Mouse (Mus musculus): ENCODE results near the gene Dclk3.

Dclk3 gene

DNA sequence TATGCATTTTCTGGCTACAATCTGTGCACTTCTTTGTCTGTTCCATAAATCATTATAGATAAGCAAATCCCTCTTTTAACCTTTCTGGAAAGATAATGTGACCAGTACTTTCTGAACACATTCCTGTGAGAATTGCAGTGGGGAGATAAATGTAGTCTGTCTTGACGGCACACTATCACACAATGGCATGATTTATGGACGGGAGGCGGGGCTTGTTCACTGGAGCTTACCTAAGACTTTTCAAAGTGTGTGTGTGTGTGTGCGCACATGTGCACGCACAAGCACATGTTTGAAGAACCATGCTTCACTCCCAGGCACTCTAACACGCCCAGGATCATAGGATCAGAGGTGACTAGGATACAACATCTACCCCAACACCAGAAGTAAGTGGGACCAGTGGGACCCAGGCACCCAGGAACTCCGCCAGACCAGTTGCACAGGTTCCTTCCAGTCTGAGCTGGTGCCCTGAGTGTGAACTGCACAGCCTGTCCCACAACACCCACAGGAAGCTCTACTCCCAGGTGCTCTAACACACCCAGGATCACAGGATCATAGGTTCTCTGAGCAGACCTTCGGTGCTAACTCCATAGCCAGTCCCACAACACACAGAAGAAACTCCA is 96.7 kb downstream of the Dclk3 start:
- no peaks in the 10 kb centered on the region for H3K27me3 ChIP-seq (ENCODE audit: insufficient read depth, low read length)
- TF ChIP-seq POU5F1 (IDR thresholded peaks at IDR 0.05; ENCODE audit: borderline replicate concordance, low read length) (no peak), NANOG (IDR thresholded peaks at IDR 0.05; ENCODE audit: borderline replicate concordance, low read length) (no peak), CTCF (conservative IDR thresholded peaks at IDR 0.05; ENCODE audit: low read length) (no peak)
- peaks cover 2% of the 10 kb centered on the region for H3K4me1 ChIP-seq (replicated peaks; ENCODE audit: low read depth, low read length)
- no peaks in the 10 kb centered on the region for H3K9me3 ChIP-seq (ENCODE audit: low read length)
- H3K36me3 ChIP-seq (ENCODE audit: insufficient read depth, low read length): no peaks in the 10 kb centered on the region
- no peak overlapping the region for H3K4me3 ChIP-seq (replicated peaks; ENCODE audit: low read length)

Data from E14TG2a.4 (cell line).